Mouse (Mus musculus): Measurements from ENCODE around the gene Hist1h2bb. TPM values are rescaled to one million over a fixed set of nuclear protein-coding genes. Genes with fewer than 3 reads are reported as not detected.
"Not testable (repeated sequence)": the region's sequence is repeated elsewhere in the genome, so short reads cannot be mapped to it uniquely, and the experiment has no call there.

The Hist1h2bb gene
- polyA plus RNA-seq, 1 experiment from 2014 or later, result 5.5 TPM

DNA sequence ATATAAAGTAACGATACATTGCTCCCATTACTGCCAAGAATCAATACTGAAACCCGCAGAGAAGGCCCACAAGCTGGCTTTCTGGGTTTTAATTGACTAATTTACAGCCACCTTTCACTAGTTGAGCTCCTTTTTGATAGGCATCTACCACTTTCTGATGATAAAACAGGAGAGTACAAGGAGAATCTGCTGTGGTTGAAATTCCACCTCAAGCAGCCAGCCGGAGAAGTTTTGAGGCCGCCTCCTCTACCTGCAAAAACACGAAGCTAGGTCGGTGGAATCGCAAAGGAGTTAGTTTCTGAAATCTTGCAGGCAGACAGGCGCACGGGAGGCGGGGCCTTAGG lies 16.7 kb downstream of the Hist1h2bb start:
- no peak for ATAC-seq
- H3K9ac ChIP-seq, result peak overlapping the region; percentile 80; the same call in 1 of the 2 replicates
- no peaks in the 10 kb centered on the region for H3K36me3 ChIP-seq (ENCODE audit: poor library complexity, severe bottlenecking)
- H3K4me2 ChIP-seq, result peak overlapping the region; percentile 78
- H3K9me3 ChIP-seq (replicated peaks), result no peaks in the 10 kb centered on the region
- H3K4me1 ChIP-seq, result peaks cover 30% of the 10 kb centered on the region
- H3K27ac ChIP-seq, result peak overlapping the region; percentile 85
- H3K27me3 ChIP-seq, result no peaks in the 10 kb centered on the region
- peak overlapping the region; percentile 53 for H3K4me3 ChIP-seq
- under 1% methylated on average over 10 of the region's 10 CpGs for WGBS

DNA sequence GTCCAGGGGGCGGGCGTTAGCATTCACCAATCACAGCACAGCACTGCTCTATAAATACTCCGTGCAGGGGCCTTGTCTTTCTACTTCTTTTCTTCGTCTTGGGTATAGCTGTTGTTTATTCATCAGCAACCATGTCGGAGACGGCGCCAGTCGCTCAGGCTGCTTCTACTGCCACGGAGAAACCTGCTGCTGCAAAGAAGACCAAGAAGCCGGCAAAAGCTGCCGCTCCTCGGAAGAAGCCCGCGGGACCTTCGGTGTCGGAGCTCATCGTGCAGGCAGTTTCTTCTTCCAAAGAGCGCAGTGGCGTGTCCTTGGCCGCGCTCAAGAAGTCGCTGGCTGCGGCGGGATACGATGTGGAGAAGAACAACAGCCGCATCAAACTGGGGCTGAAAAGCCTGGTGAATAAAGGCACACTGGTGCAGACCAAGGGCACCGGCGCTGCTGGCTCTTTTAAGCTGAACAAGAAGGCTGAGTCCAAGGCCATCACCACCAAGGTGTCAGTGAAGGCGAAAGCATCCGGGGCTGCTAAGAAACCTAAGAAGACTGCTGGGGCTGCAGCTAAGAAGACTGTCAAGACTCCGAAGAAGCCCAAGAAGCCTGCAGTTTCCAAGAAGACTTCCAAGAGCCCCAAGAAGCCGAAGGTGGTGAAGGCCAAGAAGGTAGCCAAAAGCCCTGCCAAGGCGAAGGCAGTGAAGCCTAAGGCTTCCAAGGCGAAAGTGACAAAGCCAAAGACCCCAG lies 17.2 kb downstream of the Hist1h2bb start, which contains the start of gene Hist1h1a:
TSS of gene Hist1h1a (plus strand) at position 81 of the 738 bp plus-strand sequence.
- Histone ChIP-seq H3K36me3 (ENCODE audit: poor library complexity, severe bottlenecking) (no peaks in the 10 kb centered on the region), H3K4me3 (peak within 1 kb of the TSS; percentile 53), H3K27me3 (no peaks in the 10 kb centered on the region), H3K4me1 (peaks cover 30% of the 10 kb centered on the region), H3K27ac (peak within 1 kb of the TSS; percentile 85), H3K9ac (peak within 1 kb of the TSS; percentile 80), H3K4me2 (peak within 1 kb of the TSS; percentile 78), H3K9me3 (replicated peaks) (no peaks in the 10 kb centered on the region)
- ATAC-seq, result peak; percentile 74
- WGBS, result 2% methylated on average over 34 of the region's 34 CpGs

DNA sequence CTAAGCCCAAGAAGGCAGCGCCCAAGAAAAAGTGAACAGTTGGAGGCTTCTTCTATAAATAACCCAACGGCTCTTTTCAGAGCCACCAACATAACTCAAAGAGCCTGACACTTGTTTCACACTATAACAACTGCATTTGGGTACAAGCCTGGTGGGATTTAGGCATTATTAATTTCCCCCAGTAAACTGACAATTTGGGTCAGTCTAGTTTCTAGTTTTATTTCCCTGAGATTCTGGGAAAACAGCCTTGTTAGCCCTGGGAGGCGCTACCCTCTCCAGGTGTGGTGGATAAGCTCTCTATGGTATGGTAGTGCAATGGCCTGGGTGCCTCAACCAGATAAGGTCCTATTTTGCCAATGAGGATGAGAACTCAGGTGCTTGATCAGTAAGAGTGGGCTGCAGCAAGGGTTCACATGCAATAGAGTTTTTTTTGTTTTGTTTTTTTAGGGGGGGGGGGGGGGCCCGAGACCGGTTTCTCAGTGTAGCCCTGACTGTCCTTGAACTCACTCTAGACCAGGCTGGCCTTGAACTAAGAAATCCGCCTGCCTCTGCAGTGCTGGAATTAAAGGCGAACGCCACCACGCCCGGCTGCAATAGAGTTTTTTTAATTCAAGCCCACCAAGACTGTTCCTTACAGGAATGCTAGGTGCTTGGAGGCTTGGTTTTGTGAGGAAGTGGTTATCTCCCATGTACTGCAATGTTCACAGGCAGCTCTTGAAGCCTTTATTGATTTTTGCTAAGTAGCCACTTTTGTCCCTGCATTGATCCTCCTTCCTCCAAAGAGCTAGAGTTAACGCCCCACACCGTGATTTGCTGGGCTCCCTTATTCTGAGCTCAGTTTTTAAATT lies 18.0 kb downstream of the Hist1h2bb start:
- Histone ChIP-seq H3K27me3 (no peaks in the 10 kb centered on the region), H3K4me2 (peak overlapping the region; percentile 78), H3K27ac (peak overlapping the region; percentile 85), H3K4me3 (peak overlapping the region; percentile 53), H3K9me3 (replicated peaks) (no peaks in the 10 kb centered on the region), H3K9ac (peak overlapping the region; percentile 80), H3K36me3 (ENCODE audit: poor library complexity, severe bottlenecking) (no peaks in the 10 kb centered on the region), H3K4me1 (peaks cover 30% of the 10 kb centered on the region)
- ATAC-seq, result no peak
- WGBS, result 34% methylated on average over 12 of the region's 12 CpGs

DNA sequence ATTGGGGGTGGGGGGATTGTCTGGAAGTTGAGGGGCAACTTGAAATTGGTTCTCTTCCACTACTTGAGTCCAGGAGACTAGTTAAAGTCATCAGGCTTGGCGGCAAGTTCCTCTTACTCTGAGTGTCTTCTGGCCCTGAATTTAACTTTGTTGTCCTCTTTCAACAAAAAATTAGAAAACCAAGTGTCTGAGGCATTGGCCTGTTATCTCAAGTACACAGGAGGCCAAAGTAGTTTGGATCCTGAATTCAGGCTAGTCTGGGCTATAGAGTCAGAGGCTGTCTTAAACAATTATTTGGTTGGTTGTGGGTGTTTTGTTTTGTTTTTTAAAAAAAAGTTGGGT lies 18.6 kb downstream of the Hist1h2bb start:
- Histone ChIP-seq H3K9ac (no peak overlapping the region), H3K9me3 (replicated peaks) (no peaks in the 10 kb centered on the region), H3K4me2 (no peak overlapping the region), H3K27ac (no peak overlapping the region), H3K36me3 (ENCODE audit: poor library complexity, severe bottlenecking) (no peaks in the 10 kb centered on the region), H3K4me3 (no peak overlapping the region), H3K27me3 (no peaks in the 10 kb centered on the region), H3K4me1 (peaks cover 24% of the 10 kb centered on the region)
- ATAC-seq, result no peak
- WGBS, result 61% methylated on average over 1 of the region's 1 CpGs

DNA sequence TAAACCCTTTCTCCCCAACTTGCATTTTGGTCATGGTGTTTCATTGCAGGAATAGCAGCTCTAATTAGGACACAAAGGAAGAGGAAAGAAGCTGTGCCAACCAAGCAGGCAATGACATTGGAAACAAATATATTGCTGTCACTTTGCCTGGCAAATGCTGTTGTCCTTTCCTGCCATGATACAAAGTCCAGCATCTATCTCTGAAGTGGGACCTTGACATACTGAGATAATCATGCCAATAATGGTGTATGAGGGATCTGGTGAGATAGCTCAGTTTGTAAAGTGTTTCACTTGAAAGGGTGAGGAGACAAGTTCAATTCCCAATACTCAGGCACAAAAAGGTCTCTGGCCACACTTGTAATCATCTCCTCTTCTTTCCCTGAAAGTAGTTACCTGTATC lies 20.2 kb downstream of the Hist1h2bb start:
- no peak overlapping the region for H3K9ac ChIP-seq
- H3K4me3 ChIP-seq, result no peak overlapping the region
- H3K4me1 ChIP-seq, result peaks cover 16% of the 10 kb centered on the region
- H3K36me3 ChIP-seq (ENCODE audit: poor library complexity, severe bottlenecking), result no peaks in the 10 kb centered on the region
- H3K9me3 ChIP-seq (replicated peaks), result no peaks in the 10 kb centered on the region
- H3K27ac ChIP-seq, result no peak overlapping the region
- H3K4me2 ChIP-seq, result no peak overlapping the region
- no peak for ATAC-seq
- H3K27me3 ChIP-seq, result no peaks in the 10 kb centered on the region

DNA sequence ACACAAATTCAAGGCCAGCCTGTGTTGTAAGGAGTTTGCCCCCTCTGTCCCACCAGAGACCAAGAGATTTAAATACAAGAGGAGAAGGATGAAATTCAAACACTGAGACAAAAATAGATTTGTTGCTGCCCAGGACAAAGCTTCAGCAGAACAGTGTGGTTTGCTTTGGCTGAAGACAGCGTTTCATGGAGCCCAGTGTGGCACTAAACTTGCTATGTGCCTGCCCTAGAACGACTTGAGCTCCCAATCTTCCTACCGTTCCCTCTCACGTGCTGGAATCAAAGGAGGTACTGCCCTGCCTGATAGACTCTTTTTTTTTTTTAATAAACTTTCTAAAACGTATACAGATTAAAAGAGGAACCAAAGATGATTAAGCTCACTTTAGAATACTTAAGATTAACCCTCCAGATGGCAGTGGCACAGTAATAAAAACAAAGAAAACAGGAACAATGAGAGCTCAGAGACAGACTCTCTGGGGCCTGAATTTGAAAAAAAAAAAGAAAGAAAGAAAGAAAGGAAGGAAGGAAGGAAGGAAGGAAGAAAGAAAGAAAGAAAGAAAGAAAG lies 22.4 kb downstream of the Hist1h2bb start:
- H3K9ac ChIP-seq, result no peak overlapping the region
- 35% methylated on average over 5 of the region's 5 CpGs for WGBS
- no peaks in the 10 kb centered on the region for H3K36me3 ChIP-seq (ENCODE audit: poor library complexity, severe bottlenecking)
- H3K4me2 ChIP-seq, result no peak overlapping the region
- H3K4me1 ChIP-seq, result peaks cover 11% of the 10 kb centered on the region
- no peak overlapping the region for H3K4me3 ChIP-seq
- no peak overlapping the region for H3K27ac ChIP-seq
- H3K27me3 ChIP-seq, result no peaks in the 10 kb centered on the region
- no peaks in the 10 kb centered on the region for H3K9me3 ChIP-seq (replicated peaks)
- no peak for ATAC-seq

DNA sequence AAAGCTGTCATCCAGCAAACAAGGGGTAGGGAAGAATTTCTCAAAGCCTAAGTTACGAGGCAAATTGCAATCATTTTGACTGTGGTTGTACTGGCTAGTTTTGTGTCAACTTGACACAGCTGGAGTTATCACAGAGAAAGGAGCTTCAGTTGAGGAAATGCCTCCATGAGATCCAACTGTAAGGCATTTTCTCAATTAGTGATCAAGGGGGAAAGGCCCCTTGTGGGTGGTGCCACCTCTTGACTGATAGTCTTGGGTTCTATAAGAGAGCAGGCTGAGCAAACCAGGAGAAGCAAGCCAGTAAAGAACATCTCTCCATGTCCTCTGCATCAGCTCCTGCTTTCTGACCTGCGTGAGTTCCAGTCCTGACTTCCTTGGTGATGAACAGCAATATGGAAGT lies 23.1 kb downstream of the Hist1h2bb start, which contains the start of gene Trim38:
TSS of gene Trim38 (plus strand) at position 301 of the 400 bp plus-strand sequence.
- not testable (repeated sequence) for H3K4me3 ChIP-seq; H3K4me2 ChIP-seq; H3K4me1 ChIP-seq; H3K9ac ChIP-seq; H3K9me3 ChIP-seq (replicated peaks); H3K27ac ChIP-seq; H3K27me3 ChIP-seq; H3K36me3 ChIP-seq (ENCODE audit: poor library complexity, severe bottlenecking); ATAC-seq
- 88% methylated on average over 2 of the region's 2 CpGs for WGBS

DNA sequence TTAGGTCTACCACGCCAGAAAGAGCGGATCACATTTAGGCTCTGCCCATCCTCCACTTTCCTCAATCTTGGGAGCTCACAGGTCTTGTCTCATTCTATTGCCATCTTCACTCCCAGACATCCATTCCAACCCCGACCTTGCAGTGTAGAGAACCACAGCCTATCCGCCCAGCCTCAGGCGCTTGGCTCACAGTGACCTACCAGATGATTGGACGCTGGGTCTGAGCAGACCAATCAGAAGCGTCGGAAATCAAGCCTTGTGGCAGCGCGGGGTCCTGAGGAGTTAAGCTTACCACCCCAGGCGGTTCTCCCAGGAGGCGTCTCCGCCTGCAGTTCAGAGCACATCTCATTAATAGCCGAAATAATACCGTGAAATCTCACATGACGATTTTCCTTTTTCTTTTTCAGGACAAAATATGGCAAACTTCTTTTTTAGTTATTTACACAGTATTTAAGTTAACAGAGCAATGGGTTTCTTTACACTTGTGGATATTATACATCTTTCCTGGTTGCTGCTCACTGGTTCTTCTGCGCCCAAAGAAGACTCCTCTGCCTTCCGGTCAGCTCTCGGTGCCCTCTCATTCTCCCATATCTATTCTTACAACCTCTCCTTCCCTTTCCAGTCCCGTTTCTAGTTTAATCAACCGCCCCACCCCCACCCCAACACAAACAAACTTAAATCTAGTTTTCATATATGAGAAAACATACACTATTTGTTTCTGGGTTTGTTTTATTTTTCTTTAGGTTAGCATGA lies 26.2 kb downstream of the Hist1h2bb start:
- Histone ChIP-seq H3K9ac (no peak overlapping the region), H3K27ac (no peak overlapping the region), H3K4me1 (peaks cover 5% of the 10 kb centered on the region; the same call in 1 of the 2 replicates), H3K4me2 (peak overlapping the region; percentile 39), H3K36me3 (ENCODE audit: poor library complexity, severe bottlenecking) (no peaks in the 10 kb centered on the region), H3K27me3 (no peaks in the 10 kb centered on the region), H3K9me3 (replicated peaks) (no peaks in the 10 kb centered on the region), H3K4me3 (no peak overlapping the region)
- 23% methylated on average over 21 of the region's 21 CpGs for WGBS
- ATAC-seq, result peak; percentile 90

DNA sequence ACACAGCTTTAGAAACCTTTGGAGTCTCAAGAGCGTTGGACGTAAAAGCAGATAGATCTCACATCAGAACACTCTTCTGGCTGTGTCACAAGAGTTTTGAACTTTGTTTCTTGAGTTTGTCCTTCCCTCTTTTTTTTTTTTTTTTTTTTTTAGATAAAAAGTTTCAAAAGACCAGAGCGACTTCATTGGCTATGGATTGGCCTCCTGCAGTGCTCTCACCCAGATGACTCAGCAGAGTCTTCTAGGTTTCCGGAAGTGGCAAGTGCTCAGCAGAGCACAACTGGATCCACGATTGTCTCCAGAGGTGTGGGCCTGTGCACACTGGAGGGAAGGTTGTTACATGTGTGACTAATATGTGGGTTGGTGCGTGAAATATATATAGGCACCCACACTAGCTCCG lies 31.8 kb downstream of the Hist1h2bb start:
- Histone ChIP-seq H3K9me3 (replicated peaks) (no peaks in the 10 kb centered on the region), H3K4me2 (no peak overlapping the region), H3K9ac (no peak overlapping the region), H3K36me3 (ENCODE audit: poor library complexity, severe bottlenecking) (no peaks in the 10 kb centered on the region), H3K4me1 (no peaks in the 10 kb centered on the region), H3K4me3 (no peak overlapping the region), H3K27ac (no peak overlapping the region), H3K27me3 (no peaks in the 10 kb centered on the region)
- ATAC-seq, result no peak
- WGBS, result 90% methylated on average over 7 of the region's 7 CpGs

DNA sequence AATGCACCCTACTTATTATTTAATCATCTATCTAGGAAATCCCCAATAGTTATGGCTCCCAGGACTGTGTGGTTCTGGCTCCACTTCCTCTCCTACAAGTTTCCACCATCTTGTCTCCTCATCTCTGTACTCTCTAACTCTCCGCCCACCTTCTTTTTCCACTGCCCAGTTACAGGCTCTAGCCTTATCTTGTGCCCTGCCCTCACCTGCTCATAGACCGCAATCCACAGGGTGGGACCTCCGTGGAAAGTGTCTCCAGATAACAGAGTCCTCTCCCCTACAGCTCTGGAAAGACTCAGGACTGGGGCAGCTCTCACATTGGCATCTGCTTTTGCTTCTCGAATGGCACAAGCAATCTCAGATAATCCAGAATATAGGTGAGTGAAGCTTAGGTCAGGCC lies 32.5 kb downstream of the Hist1h2bb start:
- Histone ChIP-seq H3K9ac (no peak overlapping the region), H3K4me1 (no peaks in the 10 kb centered on the region), H3K27me3 (no peaks in the 10 kb centered on the region), H3K4me3 (no peak overlapping the region), H3K27ac (no peak overlapping the region), H3K4me2 (no peak overlapping the region), H3K36me3 (ENCODE audit: poor library complexity, severe bottlenecking) (no peaks in the 10 kb centered on the region), H3K9me3 (replicated peaks) (no peaks in the 10 kb centered on the region)
- ATAC-seq, result no peak
- WGBS, result 88% methylated on average over 4 of the region's 4 CpGs

DNA sequence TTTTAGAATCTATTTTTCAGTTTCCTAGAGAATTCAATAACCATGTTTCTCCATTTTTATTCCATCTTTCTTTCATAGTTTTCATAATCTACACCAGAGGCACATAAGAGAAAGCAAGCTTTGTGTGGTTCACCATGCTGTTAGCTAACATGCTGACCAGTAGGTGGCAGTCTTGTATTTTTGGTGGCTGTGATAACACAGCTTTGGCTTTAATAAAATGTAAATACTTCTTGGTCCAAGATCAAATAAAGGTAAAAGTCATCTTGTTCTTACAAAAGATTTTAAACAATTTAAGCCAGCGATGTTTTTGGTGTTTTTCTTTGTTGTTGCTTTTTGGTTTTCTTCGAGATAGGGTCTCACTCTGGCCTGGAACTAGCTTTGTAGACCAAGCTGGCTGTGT lies 46.0 kb downstream of the Hist1h2bb start:
- no peak overlapping the region for H3K9ac ChIP-seq
- no peaks in the 10 kb centered on the region for H3K9me3 ChIP-seq (replicated peaks)
- H3K27ac ChIP-seq, result no peak overlapping the region
- H3K4me3 ChIP-seq, result no peak overlapping the region
- no peak overlapping the region for H3K4me2 ChIP-seq
- no peaks in the 10 kb centered on the region for H3K36me3 ChIP-seq (ENCODE audit: poor library complexity, severe bottlenecking)
- WGBS, result 47% methylated on average over 2 of the region's 2 CpGs
- H3K27me3 ChIP-seq, result no peaks in the 10 kb centered on the region
- ATAC-seq, result peak; percentile 80
- no peaks in the 10 kb centered on the region for H3K4me1 ChIP-seq

Data from forebrain, embryonic 13.5 days (tissue).